Mouse (Mus musculus) liver, embryonic 15.5 days (tissue): ENCODE results near the gene Dpm2. TPM values are rescaled to one million over a fixed set of nuclear protein-coding genes. Genes with fewer than 3 reads are reported as not detected.

Source experiments
- ATAC-seq: fragments of 200-750 bp; cut with Nextera tagmentation; 2 replicates; pipeline ENCODE4 v1.8.0; 2017; ENCODE audit warnings: moderate number of reproducible peaks, mild to moderate bottlenecking, moderate library complexity; ENCODE audit not compliant: insufficient read depth
- H3K27ac ChIP-seq: fragments of 300-500 bp; sonication (generic); replicated peaks from 2 replicates; pipeline ENCODE4 v1.5.1; 2015; ENCODE audit warnings: mild to moderate bottlenecking, inconsistent platforms
- H3K27me3 ChIP-seq: fragments of 300-500 bp; sonication (generic); 2 replicates; pipeline ENCODE4 v1.6.1; 2015; ENCODE audit warnings: mild to moderate bottlenecking, inconsistent platforms
- H3K36me3 ChIP-seq: fragments of 300-500 bp; sonication (generic); replicated peaks from 2 replicates; pipeline ENCODE4 v1.6.1; 2015; ENCODE audit warnings: moderate library complexity, mild to moderate bottlenecking, inconsistent platforms
- H3K4me1 ChIP-seq: fragments of 300-500 bp; sonication (generic); replicated peaks from 2 replicates; pipeline ENCODE4 v1.6.1; 2015; ENCODE audit warnings: inconsistent platforms
- H3K4me2 ChIP-seq: fragments of 300-500 bp; sonication (generic); 2 replicates; pipeline ENCODE4 v1.6.1; 2015; ENCODE audit warnings: moderate library complexity, mild to moderate bottlenecking, inconsistent platforms
- H3K4me3 ChIP-seq: fragments of 300-500 bp; sonication (generic); replicated peaks from 2 replicates; pipeline ENCODE4 v1.5.1; 2015; ENCODE audit warnings: mild to moderate bottlenecking, inconsistent platforms
- H3K9ac ChIP-seq: fragments of 300-500 bp; sonication (generic); 2 replicates; pipeline ENCODE4 v1.6.1; 2015; ENCODE audit warnings: moderate library complexity, mild to moderate bottlenecking, inconsistent platforms
- H3K9me3 ChIP-seq: fragments of 300-500 bp; sonication (generic); replicated peaks from 2 replicates; pipeline ENCODE4 v1.6.1; 2016; ENCODE audit warnings: inconsistent platforms
- WGBS: fragments of 180-500 bp; shearing (Covaris S2); methylation state at CpG from one replicate; pipeline ENCODE4 v1.1.7; 2015; ENCODE audit warnings: mixed read lengths; ENCODE audit not compliant: insufficient replicate concordance; 5-methylcytosine and 5-hydroxymethylcytosine counted together
- polyA plus RNA-seq: library from polyadenylated mRNA; unstranded; fragments of >200 nt; fragmentation: Nextera tagmentation; extraction: Ambion mirVana; gene quantifications from 2 replicates; pipeline ENCODE4 v1.2.1, GENCODE M21; 2015

Dpm2 gene
- polyA plus RNA-seq, 1 experiment from 2014 or later = 49.0 TPM

DNA sequence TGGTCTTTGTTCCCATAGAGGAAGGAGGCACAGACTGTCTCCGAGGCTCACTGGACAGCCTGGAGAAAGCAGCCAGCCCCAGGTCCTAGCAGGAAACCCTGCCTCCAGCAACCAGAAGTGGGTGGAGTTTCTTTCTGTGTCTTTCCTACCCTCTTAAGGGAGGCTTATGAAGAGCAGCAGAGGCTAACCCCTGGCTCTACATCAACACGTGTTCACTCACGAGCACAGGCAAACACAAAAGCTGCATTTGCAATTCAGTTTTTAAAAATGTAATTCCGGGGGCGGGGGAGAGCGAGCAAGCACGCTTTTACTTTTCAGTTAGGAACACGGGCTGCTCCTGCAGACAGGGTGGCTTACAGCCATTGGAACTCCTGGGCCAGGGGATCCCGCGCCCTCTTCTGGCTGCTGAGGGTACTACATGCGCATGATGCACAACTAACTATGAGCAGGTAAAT, 32.0 kb downstream of the Dpm2 start:
- Histone ChIP-seq H3K27ac (peak overlapping the region; percentile 34; the same call in 1 of the 2 replicates), H3K4me2 (peak overlapping the region; percentile 73), H3K27me3 (no peaks in the 10 kb centered on the region), H3K36me3 (no peaks in the 10 kb centered on the region), H3K4me3 (peak overlapping the region; percentile 54), H3K9me3 (no peaks in the 10 kb centered on the region), H3K9ac (peak overlapping the region; percentile 40), H3K4me1 (peaks cover 48% of the 10 kb centered on the region)
- peak; percentile 40 for ATAC-seq
- WGBS = 1% methylated on average over 11 of the region's 11 CpGs

DNA sequence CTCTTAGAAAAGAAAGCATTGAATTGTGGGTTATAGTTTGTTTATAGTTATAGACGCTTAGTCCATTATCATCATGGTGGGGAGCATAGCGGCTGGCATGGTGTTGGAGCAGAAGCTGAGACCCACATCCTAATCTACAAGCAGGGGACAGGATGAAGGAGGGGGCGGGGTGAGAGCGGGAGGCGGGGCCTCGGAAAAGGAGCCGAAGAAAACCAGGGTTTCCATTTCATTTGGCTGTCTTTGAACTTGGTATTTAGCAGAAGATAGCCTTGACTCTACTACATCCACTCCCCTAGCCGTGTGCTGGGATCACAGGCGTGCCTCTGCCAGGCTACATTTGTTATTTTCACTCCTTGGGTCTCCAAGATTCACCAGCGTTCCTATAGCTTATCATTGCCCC, 34.0 kb downstream of the Dpm2 start:
- no peak for ATAC-seq
- Histone ChIP-seq H3K4me3 (peak overlapping the region; percentile 14; the same call in 1 of the 2 replicates), H3K9ac (no peak overlapping the region), H3K4me2 (peak overlapping the region; percentile 41), H3K27ac (no peak overlapping the region), H3K9me3 (no peaks in the 10 kb centered on the region), H3K27me3 (no peaks in the 10 kb centered on the region), H3K36me3 (no peaks in the 10 kb centered on the region), H3K4me1 (peaks cover 66% of the 10 kb centered on the region)
- WGBS = 38% methylated on average over 10 of the region's 10 CpGs

DNA sequence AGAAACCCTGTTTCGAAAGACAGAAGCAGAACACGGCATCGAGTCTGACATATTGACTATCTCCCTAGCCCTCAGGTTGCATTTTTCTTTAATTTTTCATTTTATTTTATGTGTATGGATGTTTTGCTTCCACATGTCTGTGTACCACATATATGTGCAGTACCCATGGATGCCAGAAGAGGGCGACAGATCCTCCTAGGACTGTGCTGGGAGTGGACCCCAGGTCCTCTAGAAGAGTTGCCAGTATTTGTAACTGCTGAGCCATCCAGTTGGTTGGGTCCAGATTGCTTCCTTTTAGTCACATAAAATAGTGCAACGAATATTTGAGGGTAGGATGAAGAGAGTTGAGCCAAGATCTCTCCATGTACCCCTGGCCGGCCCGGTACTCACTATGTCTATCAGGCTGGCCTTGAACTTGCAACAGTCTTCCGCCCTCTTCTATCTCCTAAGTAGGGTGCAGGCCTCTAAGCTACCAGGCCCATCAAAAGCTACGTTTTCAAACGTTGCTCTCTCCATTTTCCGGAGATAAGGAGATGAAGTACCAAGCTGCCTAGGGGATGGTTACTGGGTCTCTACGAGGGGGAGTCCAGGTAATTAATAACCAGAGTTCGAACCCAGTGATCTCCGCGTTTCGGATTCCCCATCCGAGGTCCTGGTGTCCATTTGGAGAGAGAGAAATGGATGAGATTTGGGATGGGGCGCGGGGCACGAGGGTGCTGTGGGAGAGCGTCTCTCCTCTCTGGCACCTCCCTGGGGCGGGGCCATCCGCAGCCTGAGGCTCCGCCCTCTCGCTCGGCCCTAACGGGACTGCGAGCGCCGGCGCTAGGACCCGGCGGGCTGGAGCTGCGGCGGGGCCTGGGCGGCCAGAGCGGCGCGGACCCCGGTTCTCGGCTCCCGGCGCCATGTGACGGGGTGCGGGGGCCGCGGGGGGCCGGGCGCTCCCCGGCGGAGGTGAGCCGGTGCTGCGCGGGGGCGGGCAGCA, 35.8 kb downstream of the Dpm2 start:
- peak overlapping the region; percentile 68 for H3K4me3 ChIP-seq
- WGBS = 9% methylated on average over 55 of the region's 55 CpGs
- peak overlapping the region; percentile 92 for H3K4me2 ChIP-seq
- H3K4me1 ChIP-seq = peaks cover 81% of the 10 kb centered on the region
- H3K36me3 ChIP-seq = no peaks in the 10 kb centered on the region
- H3K27me3 ChIP-seq = no peaks in the 10 kb centered on the region
- H3K27ac ChIP-seq = peak overlapping the region; percentile 85
- peak; percentile 71 for ATAC-seq
- H3K9ac ChIP-seq = peak overlapping the region; percentile 59
- H3K9me3 ChIP-seq = no peaks in the 10 kb centered on the region

DNA sequence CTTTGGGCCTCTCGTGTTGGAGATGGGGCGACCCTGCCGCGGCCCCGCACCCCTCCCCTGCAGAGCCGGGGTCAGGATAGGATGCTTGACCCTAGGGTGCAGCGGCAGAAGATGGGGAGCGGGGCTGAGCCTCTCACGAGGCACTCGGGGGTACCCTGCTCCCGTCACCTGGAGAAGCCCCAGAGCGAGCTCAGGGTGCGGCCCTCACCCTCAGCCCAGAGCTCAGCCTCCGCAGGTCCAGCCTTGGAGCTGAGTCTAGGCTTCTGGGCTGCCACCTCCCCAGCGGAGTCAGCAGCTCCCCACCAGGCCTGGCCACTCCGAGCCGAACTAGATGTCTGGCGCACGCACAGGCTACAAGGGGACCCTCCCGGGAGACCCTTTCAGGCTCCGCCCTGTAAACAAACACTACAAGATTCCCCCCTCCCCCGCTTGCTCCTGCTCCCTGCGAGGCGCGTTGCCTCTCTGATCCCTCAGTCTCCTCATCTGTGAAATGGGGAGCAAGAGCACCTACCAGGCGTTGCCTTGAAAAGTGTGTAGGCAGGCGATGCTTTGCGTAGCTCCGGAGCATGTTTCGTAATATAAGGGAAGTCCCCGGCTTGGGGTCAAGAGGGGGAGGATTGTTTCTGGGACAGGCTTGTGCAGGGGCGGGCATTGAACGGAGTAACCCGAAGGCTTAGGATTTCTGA, 36.7 kb downstream of the Dpm2 start:
- peaks cover 4% of the 10 kb centered on the region for H3K36me3 ChIP-seq
- H3K27me3 ChIP-seq = no peaks in the 10 kb centered on the region
- peak overlapping the region; percentile 92 for H3K4me2 ChIP-seq
- H3K9ac ChIP-seq = peak overlapping the region; percentile 59
- peak overlapping the region; percentile 85 for H3K27ac ChIP-seq
- H3K9me3 ChIP-seq = no peaks in the 10 kb centered on the region
- peaks cover 81% of the 10 kb centered on the region for H3K4me1 ChIP-seq
- H3K4me3 ChIP-seq = peak overlapping the region; percentile 68
- under 1% methylated on average over 33 of the region's 34 CpGs for WGBS
- peak; percentile 14 for ATAC-seq

DNA sequence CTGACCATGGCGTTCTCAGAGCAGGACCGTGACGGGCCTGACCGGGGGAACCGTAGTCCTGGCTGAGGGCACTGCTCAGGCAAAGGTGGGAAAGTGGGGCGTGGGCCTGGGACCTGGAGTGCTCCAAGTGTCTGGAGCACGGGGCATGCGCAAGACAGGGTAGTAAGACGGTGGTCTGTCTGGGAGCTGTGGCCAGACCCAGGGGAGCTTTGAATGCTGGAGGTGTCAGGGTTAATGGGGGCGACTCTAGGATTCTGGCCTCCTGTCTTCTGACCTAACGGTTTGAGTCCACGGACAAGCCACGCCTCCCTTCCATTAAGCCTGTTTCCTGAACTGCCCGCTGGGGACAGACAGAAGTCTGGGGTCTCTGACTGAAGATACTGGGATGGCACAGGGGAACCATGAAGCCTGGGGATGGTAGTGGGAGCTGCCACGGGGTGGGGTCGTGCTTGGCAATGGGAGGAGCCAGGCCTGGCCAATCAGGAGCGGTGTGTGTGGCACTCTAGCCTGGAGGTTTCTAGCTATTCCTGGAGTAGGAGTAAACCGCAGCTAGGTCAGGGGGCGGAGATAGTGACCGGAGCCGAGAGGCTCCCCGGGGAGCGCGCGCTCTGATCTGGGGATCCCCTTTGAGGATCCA, 37.6 kb downstream of the Dpm2 start:
- Histone ChIP-seq H3K36me3 (peaks cover 11% of the 10 kb centered on the region), H3K4me3 (peak overlapping the region; percentile 68), H3K9me3 (no peaks in the 10 kb centered on the region), H3K27me3 (no peaks in the 10 kb centered on the region), H3K4me2 (peak overlapping the region; percentile 92), H3K9ac (peak overlapping the region; percentile 59), H3K4me1 (peaks cover 78% of the 10 kb centered on the region), H3K27ac (peak overlapping the region; percentile 85)
- ATAC-seq = peak; percentile 73
- WGBS = 2% methylated on average over 25 of the region's 25 CpGs

DNA sequence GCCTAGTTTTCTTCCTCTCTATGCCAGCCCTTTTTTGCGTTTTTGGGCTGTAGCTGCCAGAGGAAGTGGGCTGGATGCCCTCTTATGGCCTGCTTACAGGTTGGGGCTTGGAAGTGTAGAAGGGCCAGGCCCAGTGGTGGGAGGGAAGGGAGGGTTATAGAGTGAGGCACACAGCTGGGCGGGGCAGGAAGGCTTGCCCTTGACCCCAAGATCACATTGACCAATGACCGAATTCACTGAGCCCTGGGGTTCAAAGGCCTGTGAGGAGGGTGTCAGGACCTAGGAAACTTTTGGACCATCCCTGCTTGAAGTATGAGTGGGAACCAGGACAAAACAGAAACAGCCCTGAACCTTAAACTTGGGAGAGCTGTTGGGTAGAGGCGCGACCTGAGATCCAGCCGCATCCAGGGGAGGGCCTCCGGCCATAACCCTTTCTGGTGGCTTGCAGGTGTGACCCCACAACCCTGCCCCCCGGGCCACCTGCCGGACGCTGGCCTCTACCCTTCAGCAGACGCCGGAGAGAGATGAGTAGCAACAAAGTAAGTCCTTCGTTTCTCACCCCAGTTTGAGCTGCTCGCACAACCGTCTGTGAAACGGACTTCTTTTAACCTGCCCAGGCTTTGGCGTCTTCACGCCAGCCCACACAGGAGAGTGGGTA, 38.2 kb downstream of the Dpm2 start:
- Histone ChIP-seq H3K27me3 (no peaks in the 10 kb centered on the region), H3K9me3 (no peaks in the 10 kb centered on the region), H3K36me3 (peaks cover 14% of the 10 kb centered on the region), H3K4me1 (peaks cover 78% of the 10 kb centered on the region), H3K4me3 (peak overlapping the region; percentile 68), H3K4me2 (peak overlapping the region; percentile 92), H3K9ac (peak overlapping the region; percentile 59), H3K27ac (peak overlapping the region; percentile 85)
- peak; percentile 55 for ATAC-seq
- WGBS = 46% methylated on average over 18 of the region's 18 CpGs

DNA sequence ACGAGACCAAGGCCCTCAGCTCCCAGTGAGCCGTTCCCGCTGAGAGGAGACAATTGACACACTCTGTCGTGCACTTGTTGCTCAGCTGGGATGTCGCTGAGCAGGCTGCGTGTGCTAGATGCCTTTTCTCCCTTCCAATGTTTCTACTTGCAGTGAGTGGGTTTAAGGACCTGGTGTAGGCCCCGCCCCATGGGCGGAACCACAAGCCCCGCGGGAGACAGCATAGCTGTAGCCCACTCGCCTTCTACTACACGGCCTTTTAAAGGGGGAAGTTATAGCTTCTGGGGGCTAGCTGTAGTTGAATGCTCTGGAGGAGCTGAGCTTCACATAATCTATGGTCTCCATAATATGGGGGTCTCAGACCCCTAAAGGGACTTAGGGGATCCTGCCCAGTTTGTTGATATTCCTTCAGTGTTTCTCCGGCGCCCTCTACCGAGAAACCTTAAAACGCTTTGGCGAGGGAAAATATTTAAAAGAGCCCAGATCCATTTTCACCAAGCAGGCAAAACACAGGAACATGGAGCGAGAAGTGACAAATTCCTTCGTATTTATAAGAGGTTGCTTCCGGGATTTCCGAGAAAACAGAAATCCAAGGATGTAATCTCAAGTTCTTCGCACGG, 40.1 kb downstream of the Dpm2 start:
- Histone ChIP-seq H3K36me3 (peaks cover 27% of the 10 kb centered on the region), H3K27ac (no peak overlapping the region), H3K9me3 (no peaks in the 10 kb centered on the region), H3K4me1 (peaks cover 65% of the 10 kb centered on the region), H3K4me3 (peak overlapping the region; percentile 49), H3K27me3 (no peaks in the 10 kb centered on the region), H3K4me2 (peak overlapping the region; percentile 92), H3K9ac (peak overlapping the region; percentile 4; the same call in 1 of the 2 replicates)
- WGBS = 16% methylated on average over 23 of the region's 23 CpGs
- ATAC-seq = no peak

DNA sequence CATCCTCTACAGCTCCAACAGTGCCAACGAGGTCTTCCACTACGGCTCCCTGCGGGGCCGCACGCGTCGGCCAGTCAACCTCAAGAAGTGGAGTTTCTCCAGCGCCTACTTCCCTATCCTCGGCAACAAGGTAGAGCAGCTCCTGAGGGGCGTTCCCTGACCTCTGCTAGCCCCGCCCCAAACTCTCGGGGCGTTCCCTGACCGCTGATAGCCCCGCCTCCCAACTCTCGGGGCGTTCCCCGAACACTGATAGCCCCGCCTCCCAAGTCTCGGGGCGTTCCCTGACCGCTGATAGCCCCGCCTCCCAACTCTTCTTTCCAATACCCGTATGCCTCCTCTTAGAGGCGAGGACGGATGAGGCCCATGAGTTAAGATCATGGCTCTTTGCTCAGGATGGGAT, 41.6 kb downstream of the Dpm2 start:
- Histone ChIP-seq H3K4me1 (peaks cover 51% of the 10 kb centered on the region), H3K4me3 (no peak overlapping the region), H3K27ac (no peak overlapping the region), H3K4me2 (no peak overlapping the region), H3K9me3 (no peaks in the 10 kb centered on the region), H3K36me3 (peaks cover 39% of the 10 kb centered on the region), H3K9ac (no peak overlapping the region), H3K27me3 (no peaks in the 10 kb centered on the region)
- WGBS = 72% methylated on average over 26 of the region's 26 CpGs
- no peak for ATAC-seq

DNA sequence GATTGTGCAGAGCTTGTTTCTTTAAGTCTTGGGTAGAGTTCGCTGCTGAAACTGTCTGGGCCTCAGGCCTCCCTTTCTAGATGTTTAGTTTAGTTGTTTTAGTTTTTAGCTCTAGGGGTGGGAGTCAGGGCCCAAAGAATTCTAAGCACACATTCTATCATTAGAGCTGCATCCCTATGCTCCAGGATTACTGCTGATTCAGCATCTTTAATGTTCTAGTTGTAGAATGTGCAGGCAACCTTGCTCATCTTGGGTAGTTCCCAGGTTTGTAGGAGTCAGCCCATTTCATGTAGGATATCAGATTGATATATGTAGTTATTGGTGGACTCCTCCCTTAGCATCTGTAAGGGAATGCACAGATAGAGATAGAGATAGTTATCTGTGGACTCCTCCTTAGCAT, 46.5 kb downstream of the Dpm2 start:
- H3K4me3 ChIP-seq = no peak overlapping the region
- WGBS = 93% methylated on average over 1 of the region's 1 CpGs
- H3K4me1 ChIP-seq = peaks cover 31% of the 10 kb centered on the region
- H3K27me3 ChIP-seq = no peaks in the 10 kb centered on the region
- H3K36me3 ChIP-seq = peaks cover 57% of the 10 kb centered on the region
- no peaks in the 10 kb centered on the region for H3K9me3 ChIP-seq
- H3K4me2 ChIP-seq = no peak overlapping the region
- H3K27ac ChIP-seq = no peak overlapping the region
- ATAC-seq = no peak
- H3K9ac ChIP-seq = no peak overlapping the region

DNA sequence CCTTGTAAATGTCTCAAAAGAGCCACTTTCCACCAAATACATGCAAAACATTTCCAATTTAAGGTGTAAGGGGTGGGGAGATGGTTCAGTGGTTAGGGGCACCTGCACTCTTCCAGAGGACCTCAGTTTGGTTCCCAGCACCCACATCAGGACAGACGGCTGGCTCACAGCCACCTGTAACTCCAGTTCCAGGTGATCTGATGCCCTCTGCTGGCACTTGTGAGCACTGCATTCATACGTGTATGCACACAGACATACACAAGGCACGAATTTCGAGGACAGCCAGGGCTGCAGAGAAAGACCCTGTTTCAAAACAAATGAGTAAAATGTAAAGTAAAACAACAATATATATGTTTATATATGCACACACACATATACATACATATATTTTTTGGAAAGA, 46.9 kb downstream of the Dpm2 start:
- 82% methylated on average over 4 of the region's 4 CpGs for WGBS

More for the DNA sequence above, 46.9 kb downstream of the Dpm2 start:
- H3K4me2 ChIP-seq = no peak overlapping the region
- no peak overlapping the region for H3K9ac ChIP-seq
- H3K36me3 ChIP-seq = peaks cover 52% of the 10 kb centered on the region
- H3K4me3 ChIP-seq = no peak overlapping the region
- H3K9me3 ChIP-seq = no peaks in the 10 kb centered on the region
- no peak for ATAC-seq
- peaks cover 27% of the 10 kb centered on the region for H3K4me1 ChIP-seq
- H3K27ac ChIP-seq = no peak overlapping the region
- H3K27me3 ChIP-seq = no peaks in the 10 kb centered on the region
